Mouse (Mus musculus) cerebellum, adult 2 months (tissue): ENCODE data around the gene 1700025G04Rik. TPM values are rescaled to one million over a fixed set of nuclear protein-coding genes. Genes with fewer than 3 reads are reported as not detected.
A peak's percentile ranks its signal among the peaks of the same experiment; 100 is the strongest.

ENCODE experiments used
- DNase-seq, 2 experiments: peaks; one replicate each; pipeline ENCODE4 v3.0.0; 2021
- H3K27ac ChIP-seq: fragments of 200-500 bp; 2 replicates; pipeline ENCODE4 v1.5.1; 2012; ENCODE audit warnings: low read length, control low read depth, inconsistent platforms; ENCODE audit not compliant: insufficient read depth
- H3K27me3 ChIP-seq: fragments of 200-500 bp; 2 replicates; pipeline ENCODE4 v1.6.1; 2012; ENCODE audit warnings: inconsistent platforms, mild to moderate bottlenecking, low read length, moderate library complexity; ENCODE audit not compliant: control insufficient read depth, insufficient read depth
- H3K4me1 ChIP-seq: fragments of 200-500 bp; 2 replicates; pipeline ENCODE4 v1.6.1; 2011; ENCODE audit warnings: low read length; ENCODE audit not compliant: control insufficient read depth, insufficient read depth
- H3K4me3 ChIP-seq: fragments of 200-500 bp; replicated peaks from 2 replicates; pipeline ENCODE3; 2011; ENCODE audit warnings: mild to moderate bottlenecking, low read depth, low read length, control low read depth; ENCODE audit not compliant: insufficient read depth
- CTCF ChIP-seq: fragments of 200-500 bp; IDR thresholded peaks from 2 replicates; pipeline ENCODE4 v1.5.1; 2011; ENCODE audit warnings: low read depth, mild to moderate bottlenecking, control low read depth, low read length, moderate library complexity, borderline replicate concordance; ENCODE audit not compliant: insufficient read depth
- POLR2A ChIP-seq: fragments of 200-500 bp; IDR thresholded peaks from 2 replicates; pipeline ENCODE4 v1.6.1; 2011; ENCODE audit warnings: low read length, control low read depth, borderline replicate concordance; ENCODE audit not compliant: insufficient read depth
- WGBS: fragments of 180-500 bp; shearing (Covaris S2); methylation state at CpG from one replicate; pipeline ENCODE4 v1.1.7; 2018; 5-methylcytosine and 5-hydroxymethylcytosine counted together
- polyA plus RNA-seq: library from polyadenylated mRNA; depleted of rRNA; stranded (reverse); fragments of >200 nt; gene quantifications from 2 replicates; pipeline ENCODE4 v1.2.3, GENCODE M21; 2012; rRNA removed

1700025G04Rik gene
- polyA plus RNA-seq: 27.9 and 29.8 TPM in 2 replicates

DNA sequence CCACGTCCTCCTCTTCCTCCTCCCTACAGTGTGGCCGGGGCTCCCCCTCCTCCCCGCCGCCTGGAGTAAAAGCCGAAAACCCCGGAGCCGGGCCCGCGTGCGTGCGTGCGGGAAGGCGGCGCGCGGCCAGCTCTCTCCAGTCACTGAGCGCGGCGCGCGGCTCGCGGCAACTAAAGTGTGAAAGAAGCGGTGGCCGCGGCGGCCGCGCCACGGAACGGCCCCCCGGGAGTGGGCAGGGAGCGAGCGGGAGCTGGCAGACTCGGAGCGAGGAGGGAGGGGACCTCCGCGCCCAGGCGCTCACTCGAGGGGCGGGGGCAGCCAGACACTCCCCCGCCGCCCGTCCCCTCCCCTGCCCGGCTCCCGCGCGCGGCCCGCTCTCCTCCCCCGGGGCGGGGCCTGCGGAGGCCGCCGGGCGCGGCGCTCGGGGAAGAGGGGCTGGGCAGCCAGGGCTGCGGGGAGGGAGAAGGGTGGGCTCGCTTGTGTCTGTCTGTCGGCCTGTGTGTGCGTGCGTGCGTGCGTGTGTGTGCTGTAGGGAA lies at the start of gene 1700025G04Rik:
TSS of gene 1700025G04Rik (minus strand) at position 108 of the 536 bp plus-strand sequence.
- under 1% methylated on average over 56 of the region's 66 CpGs for WGBS
- H3K27ac ChIP-seq: peak within 1 kb of the TSS; percentile 83
- TF ChIP-seq POLR2A: peak; percentile 69
- no peak for TF ChIP-seq CTCF
- peak within 1 kb of the TSS; percentile 62 for H3K4me3 ChIP-seq
- peak; percentile 88 to 91 for DNase-seq
- peaks cover 10% of the 10 kb centered on the region for H3K4me1 ChIP-seq
- H3K27me3 ChIP-seq: no peaks in the 10 kb centered on the region

DNA sequence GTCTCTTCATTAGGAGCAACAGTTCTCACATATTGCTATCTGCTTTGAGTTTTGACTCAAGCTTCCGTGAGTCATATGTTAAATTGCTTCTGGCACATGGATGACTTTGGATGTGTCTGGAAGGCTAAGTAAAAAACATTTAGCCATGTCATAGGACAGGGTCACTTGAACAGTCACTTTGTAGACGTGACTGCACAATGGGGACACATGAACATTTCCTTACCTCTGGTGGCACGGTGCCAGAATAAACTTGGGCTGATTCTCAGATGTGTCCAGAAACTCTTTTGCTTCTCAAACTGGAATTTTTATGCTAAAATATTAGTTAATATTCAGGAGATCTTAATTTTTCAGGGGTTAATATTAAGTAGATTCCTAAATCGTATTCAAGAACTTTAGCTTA lies 49.6 kb upstream of the 1700025G04Rik start:
- Histone ChIP-seq H3K4me1 (no peaks in the 10 kb centered on the region), H3K27ac (no peak overlapping the region), H3K27me3 (no peaks in the 10 kb centered on the region), H3K4me3 (no peak overlapping the region)
- WGBS: 85% methylated on average over 4 of the region's 4 CpGs
- TF ChIP-seq CTCF (no peak), POLR2A (no peak)
- DNase-seq: no peak

DNA sequence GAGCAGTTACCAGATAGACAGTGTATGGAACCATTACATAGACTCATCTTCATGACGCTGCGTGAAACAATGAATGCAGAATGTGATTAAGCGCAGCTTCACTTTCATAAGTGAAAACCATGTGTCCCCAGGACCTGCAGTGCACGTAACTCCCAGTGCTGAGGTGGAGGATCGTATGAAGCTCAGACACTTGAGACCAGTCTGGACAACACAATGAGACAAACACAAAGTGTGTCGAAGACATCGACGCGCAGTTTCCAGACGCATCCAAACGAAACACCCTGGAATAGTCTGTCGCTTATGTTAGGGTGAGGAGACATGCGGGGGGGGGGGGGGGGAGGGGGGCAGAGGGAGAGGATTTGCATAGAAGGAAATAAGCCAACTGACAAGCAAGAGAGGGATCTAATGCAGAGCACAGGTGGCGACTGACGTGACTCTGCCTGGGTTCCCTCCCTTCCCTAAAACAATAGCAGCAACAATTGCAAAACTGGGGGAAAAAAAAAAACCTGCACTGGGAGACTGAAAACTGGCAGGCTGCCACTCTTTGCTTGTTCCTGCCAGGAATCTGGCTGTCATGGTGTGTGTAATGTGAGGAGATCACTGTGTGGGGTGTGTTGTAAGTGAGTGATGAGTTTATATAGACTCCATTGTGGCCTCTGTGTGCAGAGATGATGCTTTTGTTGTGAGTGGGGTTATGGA lies 40.3 kb upstream of the 1700025G04Rik start:
- TF ChIP-seq CTCF (no peak), POLR2A (no peak)
- H3K27ac ChIP-seq: no peak overlapping the region
- H3K4me1 ChIP-seq: no peaks in the 10 kb centered on the region
- WGBS: 14% methylated on average over 15 of the region's 15 CpGs
- H3K27me3 ChIP-seq: no peaks in the 10 kb centered on the region
- H3K4me3 ChIP-seq: peak overlapping the region; percentile 35
- peak; percentile 37 to 53 for DNase-seq

DNA sequence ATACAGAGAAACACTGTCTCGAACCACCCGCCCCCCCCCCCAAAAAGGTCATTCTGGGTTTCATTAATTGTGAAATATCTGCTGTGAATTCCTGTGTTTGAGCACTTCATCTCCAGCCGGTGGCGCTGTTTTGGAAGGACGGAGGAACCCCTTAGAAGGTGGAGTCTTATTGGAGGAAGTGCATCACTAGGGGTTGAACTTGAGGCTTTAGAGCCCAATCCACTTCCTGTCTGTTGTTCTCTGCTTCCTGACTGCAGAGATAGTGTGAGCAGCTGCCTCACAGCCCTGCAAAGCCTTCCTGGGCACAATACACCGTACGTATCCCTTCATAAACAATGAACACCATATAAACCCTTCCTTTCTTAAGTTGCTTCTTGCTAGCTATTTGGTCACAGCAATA lies 35.5 kb upstream of the 1700025G04Rik start:
- WGBS: 94% methylated on average over 7 of the region's 7 CpGs
- H3K27me3 ChIP-seq: no peaks in the 10 kb centered on the region
- no peak for TF ChIP-seq CTCF
- no peak for TF ChIP-seq POLR2A
- no peak overlapping the region for H3K4me3 ChIP-seq
- no peaks in the 10 kb centered on the region for H3K4me1 ChIP-seq
- H3K27ac ChIP-seq: no peak overlapping the region
- DNase-seq: no peak

DNA sequence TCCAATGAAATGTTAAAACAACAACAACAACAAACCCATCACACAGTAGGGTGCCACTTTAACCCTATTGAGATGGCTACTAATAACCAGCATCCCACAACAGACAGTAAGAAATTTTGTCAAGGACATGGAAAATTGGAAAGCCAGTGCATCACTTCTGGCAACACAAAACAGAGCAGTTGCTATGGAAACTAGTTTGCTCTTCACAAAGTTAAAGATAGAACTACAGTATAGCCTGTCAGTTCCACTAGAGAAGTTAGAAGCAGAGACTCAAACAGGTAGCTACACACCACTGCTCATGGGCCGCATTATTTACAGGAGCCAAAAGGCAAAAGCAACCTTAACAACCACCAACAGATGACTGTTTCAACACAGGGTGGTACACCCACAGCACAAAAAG lies 20.2 kb upstream of the 1700025G04Rik start:
- WGBS: 98% methylated on average over 1 of the region's 1 CpGs
- Histone ChIP-seq H3K27ac (no peak overlapping the region), H3K4me1 (no peaks in the 10 kb centered on the region), H3K4me3 (no peak overlapping the region), H3K27me3 (no peaks in the 10 kb centered on the region)
- no peak for DNase-seq
- TF ChIP-seq CTCF: no peak
- no peak for TF ChIP-seq POLR2A

DNA sequence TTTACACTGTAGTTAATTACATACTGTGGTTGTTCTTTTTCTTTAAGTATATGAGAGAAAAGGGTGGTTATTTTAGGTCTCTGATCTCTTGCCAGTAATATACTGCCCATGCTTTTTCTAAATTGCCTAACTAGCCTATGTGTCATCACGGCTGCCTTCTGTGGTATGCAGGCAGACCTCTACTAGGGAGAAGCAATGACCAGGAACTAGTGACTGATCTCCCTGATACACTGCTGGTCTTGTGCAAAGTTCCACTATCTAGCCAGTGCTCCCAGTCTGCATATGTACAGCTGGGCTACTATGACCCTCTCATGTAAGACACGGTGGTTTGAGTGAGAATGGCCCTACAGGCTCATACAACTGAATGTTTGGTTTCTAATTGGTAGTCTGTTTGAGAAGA lies 16.2 kb upstream of the 1700025G04Rik start:
- 92% methylated on average over 2 of the region's 2 CpGs for WGBS
- H3K4me3 ChIP-seq: no peak overlapping the region

DNA sequence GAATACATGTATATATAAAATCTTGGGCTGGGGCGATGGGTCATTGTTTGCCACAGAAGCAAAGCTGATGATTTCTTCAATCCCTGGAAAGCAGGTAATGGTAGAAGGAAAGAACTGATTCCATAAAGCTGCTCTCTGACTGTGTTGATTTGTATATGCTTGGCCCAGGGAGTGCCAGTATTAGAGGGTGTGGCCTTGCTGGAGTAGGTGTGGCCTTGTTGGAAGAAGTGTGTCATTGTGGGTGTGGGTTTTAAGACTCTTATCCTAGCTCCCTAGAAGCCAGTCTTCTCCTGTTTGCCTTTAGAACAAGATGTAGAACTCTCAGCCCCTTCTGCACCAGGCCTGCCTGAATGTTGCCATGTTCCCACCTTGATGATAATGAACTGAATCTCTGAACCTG lies 15.3 kb upstream of the 1700025G04Rik start:
- 100% methylated on average over 1 of the region's 1 CpGs for WGBS
- Histone ChIP-seq H3K27ac (no peak overlapping the region), H3K4me1 (no peaks in the 10 kb centered on the region), H3K27me3 (no peaks in the 10 kb centered on the region), H3K4me3 (no peak overlapping the region)
- DNase-seq: no peak
- TF ChIP-seq CTCF (no peak), POLR2A (no peak)

More for the DNA sequence above, 16.2 kb upstream of the 1700025G04Rik start:
- TF ChIP-seq POLR2A: no peak
- Histone ChIP-seq H3K27me3 (no peaks in the 10 kb centered on the region), H3K4me1 (no peaks in the 10 kb centered on the region), H3K27ac (no peak overlapping the region)
- DNase-seq: no peak

DNA sequence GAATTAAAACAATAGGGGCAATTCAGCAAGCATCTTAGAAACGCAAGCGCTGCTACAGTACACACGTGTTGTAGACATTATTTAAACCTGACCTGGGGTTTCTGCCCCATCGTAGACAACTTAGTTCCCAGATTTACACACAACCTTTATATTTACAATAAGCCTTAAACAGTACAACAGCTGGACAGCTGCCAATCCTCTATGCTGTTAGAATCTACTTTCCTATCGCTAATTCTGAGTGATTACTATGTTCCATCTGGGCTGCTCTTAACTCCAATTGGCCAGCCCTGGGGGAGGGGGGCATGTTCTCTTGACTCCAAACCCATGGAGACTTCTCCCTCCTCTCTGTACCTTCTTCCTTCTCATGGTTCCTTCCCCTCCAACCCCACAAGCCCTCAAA lies 11.8 kb upstream of the 1700025G04Rik start:
- no peaks in the 10 kb centered on the region for H3K4me1 ChIP-seq
- WGBS: 76% methylated on average over 5 of the region's 5 CpGs
- no peak overlapping the region for H3K27ac ChIP-seq
- no peak for DNase-seq
- no peaks in the 10 kb centered on the region for H3K27me3 ChIP-seq
- TF ChIP-seq POLR2A (no peak), CTCF (no peak)
- H3K4me3 ChIP-seq: no peak overlapping the region
